Mouse (Mus musculus): ENCODE results near the gene S100a3.

S100a3 gene

GRCm38 (mm10) chr3:90604416-90604815 lies 44.0 kb downstream of the S100a3 start:
- DNase-seq, result no peak

GRCm38 (mm10) chr3:90605049-90605448 lies 44.7 kb downstream of the S100a3 start:
- DNase-seq, result no peak

GRCm38 (mm10) chr3:90605736-90606135 lies 45.4 kb downstream of the S100a3 start:
- DNase-seq, result no peak

GRCm38 (mm10) chr3:90606185-90606584 lies 45.8 kb downstream of the S100a3 start:
- no peak for DNase-seq

DNA sequence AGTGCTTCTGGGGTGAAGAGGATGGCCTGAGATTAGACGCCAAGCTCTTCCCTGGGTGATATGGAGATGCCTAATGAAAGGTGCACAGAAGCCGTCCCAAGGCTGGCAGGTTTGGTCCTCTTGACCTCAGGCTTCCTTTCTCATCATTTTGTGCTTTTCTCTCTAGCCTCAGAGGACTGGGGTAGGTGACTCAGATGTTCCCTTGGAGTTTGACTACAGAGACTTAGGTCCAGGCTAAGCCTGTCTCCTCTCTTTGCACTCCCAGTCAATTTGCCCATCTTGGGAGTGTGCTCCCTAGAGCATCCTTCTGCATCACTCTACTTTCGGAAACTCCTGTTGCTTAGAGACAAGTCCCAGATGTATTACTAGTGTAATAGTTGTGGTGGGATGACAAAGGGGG lies 47.0 kb downstream of the S100a3 start:
- DNase-seq, result no peak

DNA sequence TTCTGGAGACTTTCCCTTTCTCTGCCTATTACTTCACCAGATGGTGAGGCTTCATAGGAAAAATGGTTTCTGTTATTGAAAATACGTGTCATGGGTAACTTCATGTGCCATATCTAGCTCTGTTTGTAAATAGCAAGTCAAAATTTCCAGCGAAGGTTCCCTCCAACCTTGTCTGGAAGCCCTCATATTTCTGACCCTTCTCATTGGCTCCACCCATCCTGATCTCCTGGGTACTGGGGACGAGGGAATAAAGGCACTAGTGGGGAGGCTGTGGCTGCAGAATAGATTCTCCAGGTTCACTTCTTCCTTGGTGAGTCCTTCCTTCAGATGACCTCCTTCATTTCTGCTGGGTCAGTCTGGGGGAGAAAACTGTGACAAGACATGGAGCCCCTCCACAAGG lies 47.8 kb downstream of the S100a3 start, which contains the start of gene S100a5:
Gene S100a5 (plus strand): TSS at position 301 of the 400 bp plus-strand sequence.
- no peak for DNase-seq

- no peak for DNase-seq
These were observed 48.7 kb downstream of the S100a3 start for GRCm38 (mm10) chr3:90609102-90609501.

DNA sequence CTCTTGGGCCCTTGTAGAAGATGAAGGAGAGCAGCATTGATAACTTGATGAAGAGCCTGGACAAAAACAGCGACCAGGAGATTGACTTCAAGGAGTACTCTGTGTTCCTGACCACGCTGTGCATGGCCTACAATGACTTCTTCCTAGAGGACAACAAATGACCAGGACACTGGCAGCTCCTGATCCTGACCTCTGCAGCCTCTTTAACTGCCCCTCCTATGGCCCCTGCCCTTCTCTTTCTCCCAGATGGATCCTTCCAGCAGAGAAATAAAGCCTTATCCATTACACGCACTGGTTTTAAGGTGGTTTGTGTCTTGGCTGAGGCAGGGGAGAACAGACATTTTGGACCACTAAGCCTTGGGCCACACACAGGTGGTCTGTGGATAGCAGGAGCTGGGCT lies 51.1 kb downstream of the S100a3 start:
- no peak for DNase-seq

- no peak for DNase-seq
These were observed 51.7 kb downstream of the S100a3 start for GRCm38 (mm10) chr3:90612061-90612460.

DNA sequence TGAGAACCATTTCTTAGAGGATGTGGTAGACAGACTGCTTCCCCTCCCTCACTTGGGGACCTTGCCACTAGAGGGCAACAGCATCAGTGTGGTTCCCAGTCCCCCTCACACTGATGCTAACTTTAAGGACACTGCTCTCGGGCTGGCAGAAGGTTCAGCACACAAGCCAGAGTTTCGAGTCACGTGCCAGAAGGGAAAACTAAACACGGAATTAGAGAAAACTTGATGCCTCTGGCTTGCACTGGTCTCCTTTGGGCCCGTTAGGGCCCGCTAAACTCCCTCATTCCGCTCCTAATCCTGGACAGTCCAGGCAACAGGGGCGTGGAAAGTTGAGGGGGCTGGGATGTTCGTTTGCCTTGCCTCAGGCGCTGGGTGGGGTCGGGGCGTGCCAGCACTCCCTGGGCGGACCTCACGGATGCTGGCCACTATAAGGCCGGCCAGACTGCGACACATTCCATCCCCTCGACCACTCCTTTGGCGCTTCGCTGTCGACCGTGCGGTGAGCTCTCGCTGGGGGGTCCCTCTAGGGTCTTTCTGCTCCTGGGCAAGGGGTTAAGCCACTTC lies 52.4 kb downstream of the S100a3 start, which contains the start of gene S100a6:
Gene S100a6 (plus strand): TSS at position 155 of the 564 bp plus-strand sequence.
- DNase-seq, result peak; percentile 54

GRCm38 (mm10) chr3:90613461-90614147 lies 53.2 kb downstream of the S100a3 start:
- no peak for DNase-seq

GRCm38 (mm10) chr3:90614148-90614530 lies 53.8 kb downstream of the S100a3 start:
- DNase-seq, result no peak

DNA sequence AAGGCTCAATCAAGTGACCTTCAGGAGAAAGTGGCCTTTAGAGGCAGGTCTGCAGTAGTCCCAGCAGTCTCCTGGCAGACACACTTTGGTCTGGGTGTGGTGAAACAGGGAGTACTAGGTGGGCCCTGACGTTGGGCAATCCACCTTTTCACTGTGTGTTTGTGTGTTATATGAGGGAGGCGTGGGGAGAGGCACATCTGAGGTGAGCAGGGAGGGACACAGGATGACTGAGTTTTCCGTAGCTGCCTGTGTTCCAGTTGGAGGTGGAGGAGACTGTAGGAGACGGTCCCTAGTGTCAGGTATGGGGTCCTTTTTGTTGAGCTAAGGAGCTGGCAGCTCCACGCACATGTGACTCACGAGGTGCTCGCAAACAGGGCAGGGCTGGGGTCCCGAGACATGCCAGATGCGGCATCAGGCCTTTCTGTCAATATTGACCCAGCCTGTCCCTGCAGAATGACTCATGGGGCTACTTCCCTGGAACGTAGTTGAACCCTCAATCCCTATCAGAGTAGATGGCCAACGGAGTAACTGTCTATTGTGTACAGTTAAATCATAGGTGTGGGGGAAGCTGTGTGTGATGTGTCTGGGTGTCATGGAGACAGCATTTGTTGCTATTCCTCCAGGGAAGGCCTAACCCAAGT lies 54.4 kb downstream of the S100a3 start:
- no peak for DNase-seq

DNA sequence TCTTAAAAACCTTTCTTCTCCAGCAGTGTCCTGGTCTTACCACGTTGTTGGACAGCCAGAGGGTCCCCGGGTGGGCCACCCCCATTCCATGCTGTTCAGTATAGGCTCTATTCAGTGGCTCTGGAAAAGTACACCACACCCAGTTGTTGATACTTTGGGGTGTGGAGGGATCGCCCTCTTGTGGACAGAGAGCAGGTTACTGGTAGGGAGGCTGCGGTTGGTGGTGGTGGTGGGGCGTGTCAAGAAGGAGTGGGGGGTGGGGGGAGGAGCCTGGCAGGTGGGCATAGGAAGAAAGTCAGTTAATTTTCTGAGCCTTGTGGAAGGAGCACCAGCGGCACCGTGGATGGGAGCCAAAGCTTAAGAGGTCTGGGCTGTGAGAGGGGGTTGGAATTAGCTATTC lies 55.0 kb downstream of the S100a3 start:
- DNase-seq, result peak; percentile 70

DNA sequence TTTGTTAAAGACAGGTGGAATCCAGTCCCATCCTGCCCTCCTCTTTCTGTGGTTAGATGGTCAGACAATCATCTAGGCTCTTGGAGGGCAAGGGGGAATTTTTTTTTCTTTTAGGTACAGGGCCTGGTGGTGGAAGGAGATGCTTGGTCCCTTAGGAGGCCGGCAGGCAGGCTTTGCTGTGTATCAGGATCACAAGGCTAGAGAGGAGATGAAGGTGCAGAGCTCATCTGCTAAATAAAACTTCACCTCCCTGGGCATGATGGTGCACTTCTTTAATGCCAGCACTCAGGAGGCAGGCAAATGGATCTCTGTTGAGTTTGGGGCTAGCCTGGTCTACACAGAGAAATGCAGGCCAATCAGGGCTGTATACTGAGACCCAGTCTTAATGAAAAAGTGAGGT lies 55.5 kb downstream of the S100a3 start:
- DNase-seq, result no peak

DNA sequence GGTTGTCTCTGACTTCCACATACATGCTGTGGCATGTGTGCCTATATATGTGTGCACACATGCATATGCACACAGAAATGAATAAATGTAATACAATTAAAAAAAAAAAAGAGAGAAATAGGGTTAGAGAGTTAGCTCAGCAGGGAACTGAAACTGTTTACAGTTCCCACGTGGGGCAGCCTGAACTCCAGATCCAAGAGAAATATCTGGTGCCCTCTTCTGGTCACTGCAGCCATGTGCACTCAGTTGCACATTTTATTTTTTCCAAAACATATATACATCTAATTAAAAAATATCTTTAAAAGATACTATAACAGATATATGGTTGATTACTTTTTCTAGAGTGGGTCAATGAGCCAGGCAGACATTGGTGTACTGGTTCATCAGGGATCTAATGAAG lies 57.2 kb downstream of the S100a3 start:
- DNase-seq, result no peak

- DNase-seq, result no peak
These were observed 61.2 kb downstream of the S100a3 start for GRCm38 (mm10) chr3:90621552-90621951.

DNA sequence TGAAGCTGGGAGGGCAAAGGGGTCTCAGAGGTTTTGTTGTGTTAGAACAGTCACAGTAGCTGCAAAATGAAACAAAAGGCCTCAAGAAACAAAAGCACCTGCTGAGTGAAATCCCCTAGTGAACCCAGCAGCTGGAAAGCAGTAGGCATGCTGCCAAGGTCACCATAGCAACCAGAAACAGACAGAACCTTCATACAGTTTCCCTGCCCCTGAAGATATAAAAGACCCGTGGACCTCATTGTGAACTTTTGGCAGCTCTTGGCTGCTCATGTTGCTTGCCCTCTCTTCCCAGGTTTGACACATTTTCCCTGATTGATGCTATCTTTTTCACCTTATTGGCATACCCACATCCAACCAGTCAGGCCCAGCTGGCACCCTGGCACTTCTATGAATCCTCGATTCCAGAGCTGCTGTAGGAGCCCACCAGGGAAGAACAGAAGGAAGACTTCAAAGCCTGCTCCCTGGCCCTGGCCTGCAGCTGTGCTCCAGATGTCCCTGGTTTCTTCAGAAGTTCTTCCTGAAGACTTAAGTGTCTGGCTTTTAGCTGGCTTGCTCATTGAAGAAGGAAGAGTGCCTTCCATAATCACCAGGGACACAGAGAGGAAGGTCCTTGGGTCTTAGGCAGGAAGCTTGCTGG lies 63.2 kb downstream of the S100a3 start:
- DNase-seq, result peak; percentile 65

DNA sequence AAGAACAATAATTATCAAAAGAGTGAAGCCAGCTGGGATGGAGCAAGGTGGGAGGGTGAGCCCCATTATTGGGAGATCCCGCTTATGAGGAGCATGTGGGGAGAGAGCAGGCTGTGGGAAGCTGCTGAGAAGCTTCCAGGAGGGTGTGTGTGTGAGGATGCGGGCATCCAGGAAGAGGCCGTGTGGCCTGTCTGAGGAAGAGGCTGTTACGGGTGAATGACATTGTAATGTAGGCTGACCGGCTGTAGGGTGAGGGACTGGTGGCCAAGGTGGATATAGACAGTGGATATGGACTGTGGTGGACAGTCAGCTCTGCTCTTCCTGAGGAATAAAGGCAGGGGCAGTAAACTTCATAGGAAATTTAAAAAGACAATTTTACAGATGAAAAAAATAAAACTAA lies 65.1 kb downstream of the S100a3 start:
- DNase-seq, result no peak

GRCm38 (mm10) chr3:90626266-90627021 lies 66.1 kb downstream of the S100a3 start:
- no peak for DNase-seq

- DNase-seq, result no peak
These were observed 67.0 kb downstream of the S100a3 start for GRCm38 (mm10) chr3:90627366-90627765.

DNA sequence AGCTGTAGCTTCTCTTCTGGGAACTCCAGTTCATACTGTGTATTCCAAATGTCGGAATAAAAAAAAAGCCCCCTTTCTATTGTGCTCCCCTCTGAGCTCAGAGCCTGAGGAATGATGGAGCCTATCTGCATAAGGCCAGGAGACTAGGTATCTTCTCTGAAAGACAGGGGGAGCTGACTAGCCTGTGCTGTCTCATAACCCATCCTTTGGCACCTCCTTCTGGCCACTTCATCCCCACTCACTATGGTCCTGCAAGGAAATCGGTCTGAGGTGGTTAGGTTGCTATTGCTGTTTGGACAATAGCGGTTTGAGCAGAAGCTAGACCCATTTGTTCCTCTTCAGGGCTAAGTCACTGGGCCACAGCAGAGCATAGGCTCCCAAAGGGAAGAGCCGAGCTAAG lies 67.4 kb downstream of the S100a3 start:
- no peak for DNase-seq

DNA sequence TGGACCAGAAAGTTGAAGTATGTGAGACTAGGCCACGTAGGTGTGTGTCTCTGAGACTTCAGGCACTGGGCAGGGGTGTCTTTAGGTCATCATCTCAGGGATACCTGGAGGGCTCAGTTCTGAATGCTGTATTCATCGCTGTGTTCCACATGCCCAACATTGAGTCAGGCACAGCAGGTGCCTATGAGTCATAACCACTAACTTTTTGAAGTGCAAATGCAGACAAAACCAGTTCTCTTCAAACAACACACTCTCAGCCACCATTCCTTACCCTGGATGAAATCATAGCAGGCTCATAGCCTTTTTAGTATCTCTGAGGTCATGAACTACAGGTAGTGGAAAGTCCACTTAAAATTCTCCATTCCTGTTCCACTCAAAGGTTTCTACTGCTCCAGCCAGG lies 68.9 kb downstream of the S100a3 start:
- DNase-seq, result no peak

Data from right cerebral cortex, postnatal 14 days (tissue).